Mouse (Mus musculus) lung, postnatal 0 days (tissue): Measurements from ENCODE around the gene Zbtb16.

Experiments
- CTCF ChIP-seq: IDR thresholded peaks from 2 replicates; pipeline ENCODE4 v1.5.1; 2016; ENCODE audit warnings: antibody characterized with exemption, mild to moderate bottlenecking
- EP300 ChIP-seq: IDR thresholded peaks from 2 replicates; pipeline ENCODE4 v1.6.1; 2016; ENCODE audit warnings: antibody characterized with exemption, mild to moderate bottlenecking, control low read depth

DNA sequence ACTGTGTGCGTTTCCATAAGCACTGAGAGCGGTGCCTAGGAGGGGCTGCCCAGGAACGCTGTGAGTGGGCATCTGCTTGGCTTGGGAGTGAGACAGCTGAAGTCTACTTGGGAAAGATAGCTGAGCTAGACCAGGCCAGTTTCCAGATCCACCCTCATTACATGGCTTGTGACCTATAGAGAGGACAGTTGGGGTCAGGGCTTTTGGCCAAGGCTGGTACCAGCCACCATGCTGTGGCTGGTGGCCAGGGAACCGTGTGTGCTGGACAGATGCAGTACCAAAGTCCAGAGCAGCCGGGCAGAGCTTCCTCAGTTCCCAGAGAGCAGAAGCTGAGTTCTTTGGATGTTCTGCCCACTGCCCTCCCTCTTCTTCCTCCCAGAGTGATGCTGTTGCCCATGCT, 223.5 kb downstream of the Zbtb16 start:
- no peak for TF ChIP-seq CTCF
- TF ChIP-seq EP300 = no peak
